In genomic region chr1:72198142-72198806, GRCm38 (mm10) we compare ENCODE assay signal across 17 mouse cellular contexts. TPM values are rescaled to one million over a fixed set of nuclear protein-coding genes. Genes with fewer than 3 reads are reported as not detected.
A peak's percentile ranks its signal among the peaks of the same experiment; 100 is the strongest.
DNase-seq lines count a peak whose midpoint lies in the region; ATAC-seq lines count a peak whose summit lies in the region.
"Had no signal": no experiment of that assay in that cellular context is flagged by ENCODE, and none has a peak within 500 bp of the region (broad histone marks: within the 10 kb centered on the region; RNA-seq: fewer than 3 reads in every experiment).

No protein-coding gene starts in this region.

- no peak overlapping the region for H3K4me3 ChIP-seq in forebrain, embryonic 14.5 days (ENCODE audit: low read depth, low read length)
- H3K4me3 ChIP-seq in forebrain, embryonic 11.5 days (ENCODE audit: low read depth, low read length), result no peak overlapping the region
- H3K4me3 ChIP-seq in limb, embryonic 13.5 days, result no peak overlapping the region
- no peak overlapping the region for H3K4me3 ChIP-seq in stomach, embryonic 16.5 days (replicated peaks; ENCODE audit: low read length)
- H3K4me3 ChIP-seq: heart, embryonic 12.5 days; kidney, embryonic 15.5 days; liver, embryonic 13.5 days; lung, embryonic 15.5 days had no signal

- H3K4me2 ChIP-seq in forebrain, embryonic 14.5 days (ENCODE audit: low read length), result no peak overlapping the region
- no peak overlapping the region for H3K4me2 ChIP-seq in forebrain, embryonic 11.5 days (ENCODE audit: low read depth, low read length, severe bottlenecking)
- H3K4me2 ChIP-seq in limb, embryonic 13.5 days (replicated peaks), result 0 out of 2 replicates have a peak overlapping the region, but pooled peaks have one; percentile 9
- no peak overlapping the region for H3K4me2 ChIP-seq in stomach, embryonic 16.5 days (ENCODE audit: low read depth, low read length)
- H3K4me2 ChIP-seq: heart, embryonic 12.5 days; kidney, embryonic 15.5 days; liver, embryonic 13.5 days; lung, embryonic 15.5 days had no signal

- 71% methylated on average over 10 of the region's 10 CpGs for WGBS in forebrain, embryonic 14.5 days
- 72% methylated on average over 10 of the region's 10 CpGs for WGBS in forebrain, embryonic 11.5 days
- 26% methylated on average over 10 of the region's 10 CpGs for WGBS in limb, embryonic 13.5 days
- WGBS in stomach, embryonic 16.5 days, result 53% methylated on average over 10 of the region's 10 CpGs

- H3K27ac ChIP-seq in forebrain, embryonic 14.5 days (ENCODE audit: low read depth, low read length), result no peak overlapping the region
- H3K27ac ChIP-seq in forebrain, embryonic 11.5 days (ENCODE audit: low read depth, low read length), result no peak overlapping the region
- H3K27ac ChIP-seq in limb, embryonic 13.5 days, result no peak overlapping the region
- H3K27ac ChIP-seq in stomach, embryonic 16.5 days (ENCODE audit: low read length), result 0 out of 2 replicates have a peak overlapping the region, but pooled peaks have one; percentile 14
- H3K27ac ChIP-seq: kidney, embryonic 15.5 days; liver, embryonic 13.5 days; lung, embryonic 15.5 days had no signal

- DNase-seq in forebrain, embryonic 14.5 days (ENCODE audit: low spot score), result no peak
- DNase-seq in forebrain, embryonic 11.5 days (ENCODE audit: low spot score), result no peak
- DNase-seq in retina, embryonic 14.5 days (ENCODE audit: low spot score), result peak; percentile 39
- DNase-seq in retina, postnatal 1 day, result no peak
- DNase-seq in right cerebral cortex, adult 2 months (ENCODE audit: low spot score in 2 of 2), result no peak
- DNase-seq in testis, postnatal 10 days (ENCODE audit: low spot score), result no peak
- DNase-seq: adrenal gland, adult 2 months; cerebellum, postnatal 10 days; layer of hippocampus, postnatal 36 days; liver, embryonic 13.5 days; right cerebral cortex, postnatal 14 days; thymus, postnatal 4 days had no signal

- no peaks in the 10 kb centered on the region for H3K36me3 ChIP-seq in forebrain, embryonic 14.5 days (ENCODE audit: control insufficient read depth, insufficient read depth, low read length)
- no peaks in the 10 kb centered on the region for H3K36me3 ChIP-seq in forebrain, embryonic 11.5 days (ENCODE audit: control insufficient read depth, insufficient read depth, low read length)
- H3K36me3 ChIP-seq in limb, embryonic 13.5 days, result no peaks in the 10 kb centered on the region
- H3K36me3 ChIP-seq in stomach, embryonic 16.5 days (ENCODE audit: control insufficient read depth, insufficient read depth, low read length), result no peaks in the 10 kb centered on the region
- H3K36me3 ChIP-seq: heart, embryonic 12.5 days; kidney, embryonic 15.5 days; liver, embryonic 13.5 days; lung, embryonic 15.5 days had no signal

- H3K4me1 ChIP-seq in forebrain, embryonic 14.5 days (ENCODE audit: control insufficient read depth, insufficient read depth, low read length), result 0 out of 2 replicates have a peak, but pooled peaks cover 3% of the 10 kb centered on the region
- 0 out of 2 replicates have a peak, but pooled peaks cover 2% of the 10 kb centered on the region for H3K4me1 ChIP-seq in forebrain, embryonic 11.5 days (replicated peaks; ENCODE audit: control insufficient read depth, insufficient read depth, low read length)
- peaks cover 12% of the 10 kb centered on the region for H3K4me1 ChIP-seq in limb, embryonic 13.5 days
- H3K4me1 ChIP-seq in stomach, embryonic 16.5 days (ENCODE audit: control insufficient read depth, insufficient read depth, low read length), result peaks cover 15% of the 10 kb centered on the region
- H3K4me1 ChIP-seq: lung, embryonic 15.5 days had no signal

- no peaks in the 10 kb centered on the region for H3K9me3 ChIP-seq in forebrain, embryonic 14.5 days (replicated peaks; ENCODE audit: control insufficient read depth, low read length)
- H3K9me3 ChIP-seq in forebrain, embryonic 11.5 days (ENCODE audit: control insufficient read depth, low read length), result no peaks in the 10 kb centered on the region
- H3K9me3 ChIP-seq in limb, embryonic 13.5 days, result no peaks in the 10 kb centered on the region; the same call in 1 of the 2 replicates
- H3K9me3 ChIP-seq in stomach, embryonic 16.5 days (replicated peaks; ENCODE audit: control insufficient read depth, low read length), result no peaks in the 10 kb centered on the region
- H3K9me3 ChIP-seq: heart, embryonic 12.5 days; kidney, embryonic 15.5 days; liver, embryonic 13.5 days; lung, embryonic 15.5 days had no signal

- H3K9ac ChIP-seq in forebrain, embryonic 14.5 days (ENCODE audit: low read length), result no peak overlapping the region
- H3K9ac ChIP-seq in forebrain, embryonic 11.5 days (ENCODE audit: low read length), result no peak overlapping the region
- no peak overlapping the region for H3K9ac ChIP-seq in limb, embryonic 13.5 days
- no peak overlapping the region for H3K9ac ChIP-seq in stomach, embryonic 16.5 days (ENCODE audit: low read length)
- H3K9ac ChIP-seq: heart, embryonic 12.5 days; kidney, embryonic 15.5 days; liver, embryonic 13.5 days; lung, embryonic 15.5 days had no signal

- no peaks in the 10 kb centered on the region for H3K27me3 ChIP-seq in forebrain, embryonic 14.5 days (replicated peaks; ENCODE audit: control insufficient read depth, insufficient read depth, low read length)
- no peaks in the 10 kb centered on the region for H3K27me3 ChIP-seq in forebrain, embryonic 11.5 days (ENCODE audit: control insufficient read depth, insufficient read depth, low read length)
- no peaks in the 10 kb centered on the region for H3K27me3 ChIP-seq in limb, embryonic 13.5 days
- no peaks in the 10 kb centered on the region for H3K27me3 ChIP-seq in stomach, embryonic 16.5 days (ENCODE audit: control insufficient read depth, insufficient read depth, low read length)
- H3K27me3 ChIP-seq: heart, embryonic 12.5 days; kidney, embryonic 15.5 days; liver, embryonic 13.5 days; lung, embryonic 15.5 days had no signal

- peak; percentile 20; the same call in 1 of the 2 replicates for ATAC-seq in forebrain, embryonic 14.5 days
- no peak for ATAC-seq in forebrain, embryonic 11.5 days (replicated peaks; ENCODE audit: low FRiP score)
- 0 out of 2 replicates have a peak, but pooled peaks have one; percentile 19 for ATAC-seq in limb, embryonic 13.5 days (ENCODE audit: low FRiP score, low read depth)
- ATAC-seq in stomach, embryonic 16.5 days (ENCODE audit: insufficient read depth, low FRiP score), result no peak

RNA-seq across cellular contexts. Expression of gene Mreg, which starts 13.8 kb away (rescaled TPM):
- polyA plus RNA-seq in forebrain, embryonic 14.5 days (2014; fragmentation: Nextera tagmentation; extraction: Ambion mirVana), result 1.2 and 1.6 TPM in 2 replicates
- 3.3 and 4.5 TPM in 2 replicates for polyA plus RNA-seq in forebrain, embryonic 11.5 days (2014; fragmentation: Nextera tagmentation; extraction: Ambion mirVana)
- 1.8 and 2.2 TPM in 2 replicates for polyA plus RNA-seq in limb, embryonic 13.5 days (2015; fragmentation: Nextera tagmentation; extraction: Ambion mirVana)
- 12.4 and 14.4 TPM in 2 replicates for polyA plus RNA-seq in stomach, embryonic 16.5 days (2015; fragmentation: Nextera tagmentation; extraction: Ambion mirVana)

Comparison
In these comparisons a context has a peak if more than half of its experiments do, and no peak if none do; other contexts are left out.
1. ATAC-seq: peak in forebrain, embryonic 14.5 days (single experiment) and limb, embryonic 13.5 days (single experiment); none in forebrain, embryonic 11.5 days (single experiment) and stomach, embryonic 16.5 days (single experiment).